Mouse (Mus musculus) kidney, postnatal 14 days (tissue): ENCODE measurements around the gene Sept9.

Source experiments
- DNase-seq: peaks from one replicate; pipeline ENCODE4 v3.0.0; 2022; ENCODE audit warnings: mixed read lengths

Sept9 gene

GRCm38 (mm10) chr11:117222899-117223298 lies 23.4 kb downstream of the Sept9 start:
- no peak for DNase-seq

GRCm38 (mm10) chr11:117224804-117225203 lies 25.3 kb downstream of the Sept9 start:
- DNase-seq = no peak

DNA sequence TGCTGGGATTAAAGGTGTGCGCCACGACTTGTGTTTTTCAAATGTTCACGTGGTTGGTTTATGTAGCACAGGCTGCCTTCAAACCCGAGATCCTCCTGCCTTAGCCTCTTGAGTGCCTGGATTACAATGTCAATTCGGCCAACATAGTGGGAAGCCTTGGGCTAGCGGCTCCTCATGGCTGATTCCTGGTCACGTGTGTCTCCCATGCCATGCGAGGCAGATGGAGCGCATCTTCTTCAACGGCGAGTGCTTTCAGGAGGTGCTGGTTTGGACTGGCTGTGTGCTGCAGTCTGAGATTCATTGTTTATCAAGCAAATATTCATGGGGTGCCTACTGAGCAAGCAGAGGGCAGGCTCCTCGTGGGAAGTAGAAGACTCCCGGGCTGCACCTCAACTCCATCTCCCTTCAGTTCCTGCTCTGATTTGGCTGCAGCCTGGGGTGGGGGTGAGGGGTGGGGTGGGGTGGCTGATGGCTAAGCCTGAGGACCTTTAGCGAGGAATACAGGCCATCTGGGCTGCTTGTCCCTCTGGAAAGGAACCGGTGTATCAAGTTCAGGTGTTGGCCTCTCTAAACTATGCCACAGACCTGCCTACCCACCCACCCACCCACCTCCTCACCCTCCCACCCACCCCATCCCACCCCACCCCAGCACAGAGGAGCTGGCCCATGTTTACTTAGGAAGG lies 26.2 kb downstream of the Sept9 start:
- DNase-seq = no peak

DNA sequence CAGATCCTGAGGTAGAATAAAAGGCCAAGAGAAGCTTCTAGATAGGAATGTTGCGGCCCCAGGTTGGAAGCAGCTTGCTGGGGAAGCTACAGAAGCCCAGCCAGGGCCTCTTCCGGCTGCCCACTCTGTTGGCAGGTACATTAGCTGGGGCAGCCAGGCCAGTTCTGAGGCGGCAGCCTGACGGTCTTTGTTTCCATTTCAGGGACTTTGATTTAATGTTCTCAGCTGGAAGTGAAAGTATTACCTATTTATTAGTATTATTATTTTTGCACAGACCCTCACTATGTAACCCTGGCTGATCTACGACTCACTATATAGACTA lies 26.7 kb downstream of the Sept9 start:
- no peak for DNase-seq

DNA sequence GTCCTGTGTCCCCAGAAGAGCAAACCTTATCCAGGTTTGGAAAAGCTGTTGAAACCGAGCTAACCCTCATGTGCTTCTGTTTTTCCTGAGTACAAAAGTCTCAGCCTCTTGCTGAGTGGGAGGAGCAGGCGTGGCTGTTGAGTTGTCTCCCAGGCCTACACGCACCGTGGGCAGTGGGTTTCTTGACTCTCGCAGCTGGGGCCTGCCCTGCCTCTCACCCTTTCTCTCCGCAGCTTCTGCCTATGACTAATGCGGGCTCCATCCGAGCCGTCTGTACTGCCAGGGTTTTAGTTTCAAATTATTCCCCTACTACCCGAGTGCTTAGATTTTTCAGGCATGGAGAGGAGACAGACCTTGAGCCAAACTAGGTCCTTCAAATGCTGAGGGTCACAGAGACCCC lies 28.7 kb downstream of the Sept9 start:
- no peak for DNase-seq

DNA sequence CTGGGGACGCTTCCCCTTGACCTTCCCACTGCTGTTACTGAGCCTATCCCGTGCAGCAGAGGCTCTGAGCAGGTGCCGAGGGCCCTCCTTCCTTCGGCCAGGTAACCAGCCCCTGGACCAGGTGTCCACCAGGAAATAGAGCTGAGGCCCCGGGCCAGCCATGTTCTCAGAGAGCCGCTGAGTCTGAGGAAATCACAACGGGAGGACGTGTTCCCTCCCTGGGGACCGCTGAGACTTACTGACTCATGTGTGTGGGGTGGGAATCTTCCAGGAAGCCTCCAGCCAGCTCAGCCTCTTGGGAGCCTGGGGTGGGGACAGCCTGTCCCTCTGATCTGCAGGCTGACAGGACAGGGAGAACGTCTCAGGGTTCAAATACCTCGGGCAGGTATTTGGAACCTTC lies 32.1 kb downstream of the Sept9 start:
- DNase-seq = peak; percentile 62

- peak; percentile 87 for DNase-seq
Observed at GRCm38 (mm10) chr11:117232032-117232431, 32.6 kb downstream of the Sept9 start.

DNA sequence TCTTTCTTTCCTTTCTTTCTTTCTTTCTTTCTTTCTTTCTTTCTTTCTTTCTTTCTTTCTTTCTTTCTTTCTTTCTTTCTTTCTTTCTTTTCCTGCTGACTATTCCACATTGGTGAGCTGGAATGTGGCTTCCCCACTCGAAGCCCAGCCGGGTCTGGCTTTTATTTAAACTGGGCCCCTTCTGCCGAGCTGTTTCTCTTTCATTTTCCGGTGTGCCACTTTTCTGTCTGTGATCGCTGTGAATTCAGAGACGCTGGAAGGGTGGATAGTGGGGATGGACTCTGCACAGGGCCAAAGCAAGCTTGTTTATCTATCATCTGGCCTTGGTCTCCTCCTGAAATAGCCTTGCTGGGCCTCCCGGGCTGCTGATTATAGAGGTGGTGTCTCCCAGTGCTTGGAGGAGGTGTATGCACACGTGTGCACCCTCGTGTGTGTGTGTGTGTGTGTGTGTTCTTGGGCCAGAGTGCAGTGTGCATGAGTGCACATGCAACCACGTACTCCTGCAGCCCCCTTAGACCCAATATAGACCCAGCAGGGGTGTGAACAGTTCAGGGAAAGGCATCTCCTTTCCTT lies 33.5 kb downstream of the Sept9 start:
- no peak for DNase-seq

- DNase-seq = no peak
Observed at GRCm38 (mm10) chr11:117233818-117234217, 34.4 kb downstream of the Sept9 start.

- DNase-seq = peak; percentile 41
Observed at GRCm38 (mm10) chr11:117235086-117235897, 35.8 kb downstream of the Sept9 start.

DNA sequence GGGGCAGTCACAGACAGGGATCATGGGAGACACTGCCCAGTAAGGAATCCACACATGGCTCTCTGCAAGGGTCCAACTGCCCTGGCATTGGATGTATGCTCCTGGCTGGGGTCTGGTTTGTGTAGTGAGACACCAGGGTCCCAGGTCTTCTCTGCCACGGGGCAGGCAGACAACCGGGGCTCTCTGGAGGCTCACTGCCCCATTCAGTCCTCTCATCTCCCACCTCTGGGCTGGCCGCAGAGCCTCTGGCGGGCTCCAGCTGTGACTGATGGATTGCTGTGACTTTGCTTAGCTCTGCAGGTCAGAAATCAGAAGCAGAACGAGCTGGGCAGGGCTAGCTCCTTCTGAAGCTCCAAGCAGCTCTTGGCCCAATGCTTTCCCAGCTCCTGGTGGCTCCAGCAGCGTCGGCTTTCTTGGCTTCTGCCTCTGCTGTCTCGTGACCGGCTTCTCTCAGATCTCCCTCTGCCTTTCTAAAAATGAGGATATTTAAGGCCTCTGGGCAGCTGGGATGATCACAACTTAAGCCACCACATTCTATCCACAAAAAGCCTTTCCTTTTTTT lies 36.5 kb downstream of the Sept9 start:
- DNase-seq = peak; percentile 51

GRCm38 (mm10) chr11:117238169-117238568 lies 38.7 kb downstream of the Sept9 start:
- peak; percentile 93 for DNase-seq

DNA sequence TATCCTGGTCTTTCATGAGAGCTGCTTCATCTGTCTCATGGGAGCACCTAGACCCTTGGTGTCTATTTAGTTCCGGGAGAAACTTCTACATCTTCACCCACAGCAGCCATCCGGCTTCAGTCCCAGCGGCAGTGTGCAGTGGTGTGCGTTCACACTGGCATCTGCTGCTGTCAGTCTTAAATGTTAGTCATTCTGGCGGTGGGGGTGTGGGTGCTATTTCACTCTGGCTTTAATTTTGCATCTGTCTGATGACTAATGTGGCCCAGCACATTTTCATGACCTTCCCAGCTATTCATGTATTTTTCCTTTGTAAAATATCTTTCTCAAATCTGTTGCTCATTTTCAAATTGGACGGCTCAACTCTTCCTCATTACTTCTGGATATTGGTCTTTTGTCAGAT lies 40.2 kb downstream of the Sept9 start:
- no peak for DNase-seq

DNA sequence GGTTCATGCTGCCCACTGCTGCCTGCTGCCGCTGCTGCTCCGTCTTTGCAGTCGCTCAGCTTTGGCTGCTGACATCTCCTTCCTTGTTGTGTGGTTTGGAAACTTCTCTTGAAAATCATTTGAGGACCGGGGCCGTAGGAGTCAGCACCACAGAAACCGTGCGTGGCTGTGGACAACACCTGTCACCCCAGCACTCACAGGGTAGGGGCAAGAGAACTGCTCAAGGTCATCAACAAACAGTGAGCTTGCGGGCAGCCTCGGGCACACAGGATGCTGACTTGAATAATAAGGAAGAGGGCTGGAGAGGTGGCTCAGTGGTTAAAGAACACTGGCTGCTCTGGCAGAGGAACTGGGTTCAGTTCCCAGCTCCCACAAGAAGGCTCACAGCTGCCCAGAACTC lies 40.9 kb downstream of the Sept9 start:
- DNase-seq = no peak

DNA sequence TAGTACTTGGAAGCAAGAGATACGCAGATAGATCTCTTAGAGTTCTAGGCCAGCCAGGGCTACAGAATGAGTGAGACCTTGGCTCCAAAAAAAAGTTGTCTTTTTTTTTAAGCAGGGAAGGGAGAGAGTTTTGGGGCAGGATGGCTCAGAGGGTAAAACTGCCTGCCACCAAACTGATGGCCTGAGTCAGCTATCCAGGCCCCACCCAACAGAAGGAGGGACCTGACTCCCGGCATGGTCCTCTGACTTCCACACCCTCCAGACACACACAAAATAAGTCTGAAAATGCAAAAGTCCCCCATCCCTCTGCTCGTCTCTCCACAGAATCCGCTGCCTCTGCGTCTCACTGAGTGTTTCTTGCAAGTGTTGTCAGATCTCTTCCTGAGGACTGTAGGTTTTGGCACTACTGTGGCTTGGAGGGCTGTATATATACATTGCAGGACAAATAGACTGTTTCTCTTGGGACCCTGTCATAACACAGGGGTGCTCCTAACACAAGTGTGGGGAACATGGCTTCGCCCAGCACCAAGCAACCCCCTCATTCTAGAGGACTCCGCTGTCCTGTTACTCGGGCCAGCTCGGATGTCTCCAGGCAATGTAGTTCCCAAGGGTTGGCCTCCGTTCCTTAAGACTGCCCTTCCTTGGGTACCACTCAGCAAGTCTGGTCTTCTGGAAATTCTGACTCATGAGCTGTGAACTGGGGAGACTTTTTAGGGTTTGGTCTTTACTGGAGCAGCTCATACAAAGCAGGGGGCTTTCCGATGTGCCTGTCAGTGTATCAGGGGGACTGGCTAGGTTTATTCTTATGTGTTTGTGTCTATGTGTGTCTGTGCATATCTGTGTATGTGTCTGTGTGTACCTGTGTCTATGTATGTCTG lies 41.6 kb downstream of the Sept9 start:
- DNase-seq = no peak

DNA sequence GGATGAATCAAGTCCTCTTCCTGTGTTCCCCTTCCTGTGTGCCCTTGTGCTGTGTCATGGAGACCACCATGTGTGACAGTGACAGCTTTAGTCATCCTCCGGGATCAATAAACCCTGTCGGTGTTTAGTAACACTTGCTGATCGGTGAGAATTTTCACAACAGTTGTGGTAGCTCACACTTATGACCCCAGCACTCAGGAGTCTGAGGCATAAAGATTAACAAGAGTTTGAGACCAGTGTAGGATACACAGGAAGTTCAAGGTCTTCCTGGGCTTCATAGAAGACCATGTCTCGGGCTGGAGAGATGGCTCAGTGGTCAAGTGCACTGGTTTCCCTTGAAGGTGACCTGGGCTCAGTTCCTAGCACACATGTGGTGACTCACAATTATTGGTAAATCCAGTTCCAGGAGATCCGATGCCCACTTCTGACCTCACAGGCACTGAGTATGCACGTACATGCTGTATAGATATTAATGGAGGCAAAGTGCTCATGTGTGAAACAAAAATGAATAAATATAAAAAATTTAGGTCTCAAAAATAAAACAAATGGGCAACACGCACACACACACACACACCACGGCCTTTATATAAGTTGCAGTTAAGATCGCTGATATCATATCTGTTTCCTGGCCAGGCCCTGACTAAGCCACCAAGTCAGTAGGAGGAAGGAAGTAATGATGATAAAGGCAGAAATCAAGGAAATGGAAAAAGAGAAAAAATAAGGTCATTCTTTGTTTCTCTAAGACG lies 43.1 kb downstream of the Sept9 start:
- DNase-seq = no peak

DNA sequence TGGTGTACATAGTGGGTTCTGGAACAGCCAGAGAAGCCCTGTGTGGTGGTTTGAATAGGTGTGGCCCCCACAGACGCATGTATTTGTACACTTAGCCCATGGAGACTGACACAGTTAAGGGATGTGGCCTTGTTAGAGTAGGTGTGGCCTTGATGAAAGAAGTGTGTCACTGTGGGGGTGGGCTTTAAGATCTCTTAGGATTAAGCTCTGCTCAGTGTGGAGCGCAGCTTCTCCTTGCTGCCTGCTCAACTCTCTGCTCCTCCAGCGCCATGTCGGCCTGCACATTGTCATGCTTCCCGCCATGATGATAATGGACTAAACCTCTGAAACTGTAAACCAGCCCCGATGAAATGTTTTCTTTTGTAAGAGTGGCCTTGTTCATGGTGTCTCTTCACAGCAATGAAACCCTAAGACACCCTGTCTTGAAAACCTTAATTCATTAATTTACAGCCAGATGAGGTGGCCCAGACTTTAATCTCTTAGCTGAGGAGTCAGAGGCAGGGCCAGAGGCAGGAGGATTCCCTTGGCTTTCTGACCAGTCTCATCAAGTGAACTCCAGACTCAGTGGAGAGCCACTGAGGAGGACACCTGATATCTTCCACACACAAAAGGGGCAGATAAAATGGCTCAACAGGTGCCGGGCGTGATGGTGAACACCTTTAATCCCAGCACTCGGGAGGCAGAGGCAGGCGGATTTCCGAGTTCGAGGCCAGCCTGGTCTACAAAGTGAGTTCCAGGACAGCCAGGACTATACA lies 44.3 kb downstream of the Sept9 start:
- DNase-seq = no peak

DNA sequence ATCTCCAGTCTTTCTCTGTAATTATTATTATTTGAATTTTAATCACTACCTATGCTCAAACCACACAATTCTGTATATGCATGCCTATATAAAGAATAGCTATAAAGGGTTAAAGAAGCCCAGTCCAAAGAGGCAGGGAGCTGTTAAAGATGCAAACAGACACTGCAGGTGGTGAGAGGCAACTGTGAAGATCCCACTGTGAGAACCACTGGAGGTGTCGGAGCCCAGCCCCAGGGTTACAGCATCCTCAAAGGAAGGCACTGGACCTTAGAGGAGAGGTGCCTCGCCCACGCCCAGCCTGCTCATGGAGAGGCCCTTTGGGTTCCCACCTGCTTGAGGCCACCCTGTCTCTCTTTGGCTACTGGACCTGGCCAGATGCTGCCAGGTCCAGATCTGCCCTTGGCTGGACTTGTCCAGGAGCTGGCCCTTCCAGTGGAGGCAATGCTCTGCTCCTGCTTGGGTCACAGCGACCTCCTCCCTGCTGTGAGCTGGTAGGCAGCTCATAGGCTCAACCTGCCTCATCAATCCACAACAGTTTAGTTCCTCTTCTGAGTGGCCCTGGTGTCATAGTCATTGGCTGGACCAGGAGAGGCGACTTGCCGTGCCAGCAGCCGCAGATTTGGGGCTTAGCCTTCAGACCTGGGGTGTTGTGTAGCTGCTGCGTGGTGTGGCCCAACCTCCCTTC lies 45.7 kb downstream of the Sept9 start:
- no peak for DNase-seq

DNA sequence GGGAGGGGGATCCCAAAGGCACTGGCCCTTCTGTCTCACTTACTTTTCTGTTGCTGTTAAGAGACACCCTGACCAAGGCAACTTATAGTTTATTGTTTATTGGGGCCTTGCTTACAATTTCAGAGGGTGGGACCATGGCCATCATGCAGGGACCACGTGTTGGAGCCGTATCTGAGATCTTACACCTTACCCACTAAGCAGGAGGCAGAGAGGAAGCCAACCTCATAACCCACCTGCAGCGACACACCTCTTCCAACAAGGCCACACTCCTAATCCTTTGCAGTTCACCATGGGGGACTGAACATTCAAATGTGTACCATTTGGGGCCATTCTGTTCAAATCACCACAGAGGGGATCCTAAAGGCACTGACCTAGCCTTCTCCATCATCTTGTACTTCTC lies 46.4 kb downstream of the Sept9 start:
- DNase-seq = no peak

DNA sequence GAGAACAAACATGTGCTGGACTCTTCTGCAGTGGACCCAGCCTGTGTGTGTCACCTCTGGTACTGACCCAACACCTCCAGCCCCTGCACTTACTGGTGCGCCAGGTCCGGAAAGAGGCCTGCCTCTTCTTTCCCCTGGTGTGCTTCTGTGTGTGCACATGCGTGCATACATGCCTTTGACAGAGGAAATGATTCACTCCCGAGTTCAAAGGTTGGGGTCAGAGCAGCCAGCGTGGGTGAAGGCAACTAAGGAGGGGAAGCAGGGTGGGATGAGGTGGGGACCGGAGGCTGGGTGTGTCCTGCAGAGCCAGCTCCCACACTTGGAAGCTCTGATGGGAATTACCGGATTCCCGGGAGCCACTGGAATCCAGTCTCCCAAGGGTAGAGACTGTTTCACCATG lies 46.8 kb downstream of the Sept9 start:
- DNase-seq = no peak

- peak; percentile 87 for DNase-seq
Observed at GRCm38 (mm10) chr11:117246981-117247431, 47.5 kb downstream of the Sept9 start.
